14 mouse cellular contexts compared by ENCODE assay signal in genomic region chr2:35667746-35668145, GRCm38 (mm10).
"Had no signal": no experiment of that assay in that cellular context is flagged by ENCODE, and none has a peak within 500 bp of the region (broad histone marks: within the 10 kb centered on the region; RNA-seq: fewer than 3 reads in every experiment).

No protein-coding gene starts in this region.

- H3K27ac ChIP-seq: kidney, postnatal 0 days; layer of hippocampus, adult 2 months; limb, embryonic 10.5 days; liver, embryonic 15.5 days; midbrain, embryonic 13.5 days had no signal

- H3K4me3 ChIP-seq: layer of hippocampus, adult 2 months; limb, embryonic 10.5 days; liver, embryonic 15.5 days; midbrain, embryonic 13.5 days had no signal

- DNase-seq: kidney, adult 9 months; kidney, postnatal 36 days; lung, adult 2 months; lung, postnatal 36 days; retina, postnatal 1 day; right cerebral cortex, postnatal 4 days; spleen, adult 18-20 months; thymus, adult 2 months; thymus, postnatal 25 days had no signal
